Mouse (Mus musculus) forebrain, embryonic 15.5 days (tissue): ENCODE results near the gene Myo1b. TPM values are rescaled to one million over a fixed set of nuclear protein-coding genes. Genes with fewer than 3 reads are reported as not detected.

Experiments used
- ATAC-seq: fragments of 200-750 bp; cut with Nextera tagmentation; replicated peaks from 2 replicates; pipeline ENCODE4 v1.8.0; 2017; ENCODE audit warnings: mild to moderate bottlenecking, moderate TSS enrichment, moderate library complexity
- H3K27ac ChIP-seq: fragments of 300-500 bp; sonication (generic); replicated peaks from 2 replicates; pipeline ENCODE4 v1.5.1; 2015; ENCODE audit warnings: mild to moderate bottlenecking, inconsistent platforms
- H3K27me3 ChIP-seq: fragments of 300-500 bp; sonication (generic); 2 replicates; pipeline ENCODE4 v1.6.1; 2015; ENCODE audit warnings: inconsistent platforms
- H3K36me3 ChIP-seq: fragments of 300-500 bp; sonication (generic); 2 replicates; pipeline ENCODE4 v1.6.1; 2015; ENCODE audit warnings: mild to moderate bottlenecking, inconsistent platforms
- H3K4me1 ChIP-seq: fragments of 300-500 bp; sonication (generic); 2 replicates; pipeline ENCODE4 v1.6.1; 2015; ENCODE audit warnings: inconsistent platforms
- H3K4me2 ChIP-seq: fragments of 300-500 bp; sonication (generic); replicated peaks from 2 replicates; pipeline ENCODE4 v1.6.1; 2015; ENCODE audit warnings: mild to moderate bottlenecking, inconsistent platforms
- H3K4me3 ChIP-seq: fragments of 300-500 bp; sonication (generic); 2 replicates; pipeline ENCODE4 v1.5.1; 2015; ENCODE audit warnings: mild to moderate bottlenecking, inconsistent platforms
- H3K9ac ChIP-seq: fragments of 300-500 bp; sonication (generic); replicated peaks from 2 replicates; pipeline ENCODE4 v1.6.1; 2015; ENCODE audit warnings: mild to moderate bottlenecking, inconsistent platforms
- H3K9me3 ChIP-seq: fragments of 300-500 bp; sonication (generic); 2 replicates; pipeline ENCODE4 v1.6.1; 2016; ENCODE audit warnings: inconsistent platforms
- WGBS: fragments of 180-500 bp; shearing (Covaris S2); methylation state at CpG from one replicate; pipeline ENCODE4 v1.1.7; 2015; ENCODE audit warnings: mixed read lengths; 5-methylcytosine and 5-hydroxymethylcytosine counted together
- polyA plus RNA-seq: library from polyadenylated mRNA; unstranded; fragments of >200 nt; fragmentation: Nextera tagmentation; extraction: Ambion mirVana; gene quantifications from 2 replicates; pipeline ENCODE4 v1.2.1, GENCODE M21; 2015

The Myo1b gene
- polyA plus RNA-seq, 1 experiment from 2014 or later = 86.4 TPM

DNA sequence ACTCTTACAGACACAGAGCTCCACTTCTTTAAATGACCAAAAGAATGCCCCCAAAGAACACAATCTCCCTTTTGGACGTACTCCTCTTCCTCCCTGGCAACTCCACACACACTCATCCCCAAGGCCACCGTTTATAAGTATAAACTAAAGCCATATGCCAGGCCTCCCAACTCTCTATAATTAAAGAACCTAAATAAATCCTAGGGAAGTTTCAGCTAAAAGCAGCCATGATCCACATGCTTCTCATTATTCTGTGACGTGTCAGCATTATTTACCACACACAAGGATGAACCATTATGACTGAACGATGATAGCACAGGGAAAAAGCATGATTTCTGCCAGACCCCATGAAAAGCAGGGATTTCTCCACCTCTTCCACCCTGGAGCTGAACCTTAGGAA, 78.6 kb downstream of the Myo1b start:
- ATAC-seq = no peak
- H3K9me3 ChIP-seq = no peaks in the 10 kb centered on the region
- no peak overlapping the region for H3K4me3 ChIP-seq
- no peak overlapping the region for H3K9ac ChIP-seq
- no peak overlapping the region for H3K4me2 ChIP-seq
- 61% methylated on average over 4 of the region's 4 CpGs for WGBS
- H3K36me3 ChIP-seq = peaks cover 3% of the 10 kb centered on the region; the same call in 1 of the 2 replicates
- H3K27ac ChIP-seq = no peak overlapping the region
- H3K27me3 ChIP-seq = no peaks in the 10 kb centered on the region
- peaks cover 22% of the 10 kb centered on the region for H3K4me1 ChIP-seq

DNA sequence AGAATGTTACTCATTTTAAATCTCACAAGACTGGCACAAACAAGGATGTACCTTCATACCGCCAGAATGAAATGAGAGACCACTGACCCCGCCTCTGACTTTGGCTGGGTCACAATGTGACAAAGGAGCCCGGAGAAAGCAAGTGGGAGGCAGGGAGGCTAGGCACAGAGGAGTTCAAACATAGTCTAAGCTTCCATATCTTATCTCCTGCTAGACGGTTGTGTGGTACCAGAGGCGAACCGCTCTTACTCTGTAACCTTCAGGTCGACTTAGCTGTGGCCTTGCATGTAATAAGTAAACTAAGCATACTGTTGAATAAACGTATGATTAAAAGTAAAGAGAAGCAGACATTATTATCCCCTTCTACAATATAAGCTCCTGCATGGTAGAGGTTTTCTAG, 80.1 kb downstream of the Myo1b start:
- Histone ChIP-seq H3K4me2 (no peak overlapping the region), H3K36me3 (peaks cover 3% of the 10 kb centered on the region; the same call in 1 of the 2 replicates), H3K27ac (no peak overlapping the region), H3K9ac (no peak overlapping the region), H3K4me1 (peaks cover 22% of the 10 kb centered on the region), H3K4me3 (no peak overlapping the region), H3K27me3 (no peaks in the 10 kb centered on the region), H3K9me3 (no peaks in the 10 kb centered on the region)
- 72% methylated on average over 8 of the region's 8 CpGs for WGBS
- ATAC-seq = no peak

DNA sequence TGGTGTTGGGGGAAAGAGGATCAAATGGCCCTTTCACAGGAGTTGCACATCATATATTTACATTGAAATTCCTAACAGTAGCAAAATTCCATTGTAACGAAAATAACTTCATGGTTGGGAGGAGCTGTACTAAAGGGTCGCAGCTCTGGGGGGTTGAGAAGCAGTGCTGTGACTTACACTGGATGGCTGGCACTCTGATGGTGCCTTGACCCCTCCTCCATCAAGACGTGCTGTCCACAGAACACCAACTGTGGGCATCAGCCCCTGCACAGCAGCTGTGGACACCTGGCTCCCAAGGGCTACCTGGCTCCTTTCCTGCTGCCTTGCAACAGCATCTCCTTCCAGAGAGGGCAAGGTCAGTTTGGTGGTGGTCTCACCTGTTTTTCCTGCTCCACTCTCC, 81.8 kb downstream of the Myo1b start:
- peaks cover 3% of the 10 kb centered on the region; the same call in 1 of the 2 replicates for H3K36me3 ChIP-seq
- 83% methylated on average over 3 of the region's 3 CpGs for WGBS
- no peak overlapping the region for H3K27ac ChIP-seq
- H3K4me3 ChIP-seq = no peak overlapping the region
- H3K4me2 ChIP-seq = no peak overlapping the region
- H3K4me1 ChIP-seq = peaks cover 22% of the 10 kb centered on the region
- no peak overlapping the region for H3K9ac ChIP-seq
- H3K27me3 ChIP-seq = no peaks in the 10 kb centered on the region
- no peak for ATAC-seq
- H3K9me3 ChIP-seq = no peaks in the 10 kb centered on the region

DNA sequence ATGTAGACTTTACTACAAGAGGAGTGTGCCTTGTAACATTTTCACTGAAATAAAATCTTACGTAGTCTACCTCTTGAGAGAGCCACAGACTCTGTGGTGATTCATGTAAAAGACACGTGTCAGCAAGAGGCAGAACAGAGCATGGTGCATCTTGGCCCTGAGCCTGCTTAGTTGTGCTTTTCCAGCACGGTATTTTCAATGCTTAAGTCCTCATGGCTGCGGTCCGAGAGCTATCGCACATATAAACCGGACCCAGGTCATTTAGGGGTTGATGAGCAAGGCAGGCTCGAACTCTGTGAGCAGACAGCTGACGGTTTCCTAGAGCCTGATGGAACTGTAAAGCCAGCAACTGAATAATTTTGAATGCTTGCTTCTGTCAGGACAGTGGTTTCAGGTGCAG, 86.5 kb downstream of the Myo1b start:
- Histone ChIP-seq H3K4me3 (no peak overlapping the region), H3K4me1 (no peaks in the 10 kb centered on the region), H3K4me2 (no peak overlapping the region), H3K9me3 (no peaks in the 10 kb centered on the region), H3K27ac (no peak overlapping the region), H3K36me3 (peaks cover 3% of the 10 kb centered on the region; the same call in 1 of the 2 replicates), H3K9ac (no peak overlapping the region), H3K27me3 (no peaks in the 10 kb centered on the region)
- 85% methylated on average over 9 of the region's 9 CpGs for WGBS
- ATAC-seq = no peak

DNA sequence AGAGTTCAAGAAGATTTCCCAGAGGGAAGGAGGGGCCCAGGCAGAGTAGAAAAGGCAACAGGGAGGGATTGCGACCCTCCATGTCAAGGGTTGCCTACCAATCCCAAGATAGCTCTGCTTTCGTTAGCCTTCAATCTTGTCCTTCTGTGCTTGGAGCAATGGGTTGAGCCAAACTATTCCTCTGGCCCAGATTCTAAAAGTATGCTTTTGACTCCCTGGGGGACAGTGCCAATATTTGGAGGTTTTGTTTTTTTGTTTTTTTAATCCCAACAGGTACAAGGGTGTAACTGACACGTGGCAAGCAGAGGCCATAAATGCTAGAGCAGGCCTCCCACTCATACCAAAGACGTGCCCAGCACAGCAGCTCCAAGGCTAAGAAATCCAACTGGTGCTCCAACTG, 93.3 kb downstream of the Myo1b start:
- no peak for ATAC-seq
- H3K27ac ChIP-seq = no peak overlapping the region
- 79% methylated on average over 4 of the region's 4 CpGs for WGBS

DNA sequence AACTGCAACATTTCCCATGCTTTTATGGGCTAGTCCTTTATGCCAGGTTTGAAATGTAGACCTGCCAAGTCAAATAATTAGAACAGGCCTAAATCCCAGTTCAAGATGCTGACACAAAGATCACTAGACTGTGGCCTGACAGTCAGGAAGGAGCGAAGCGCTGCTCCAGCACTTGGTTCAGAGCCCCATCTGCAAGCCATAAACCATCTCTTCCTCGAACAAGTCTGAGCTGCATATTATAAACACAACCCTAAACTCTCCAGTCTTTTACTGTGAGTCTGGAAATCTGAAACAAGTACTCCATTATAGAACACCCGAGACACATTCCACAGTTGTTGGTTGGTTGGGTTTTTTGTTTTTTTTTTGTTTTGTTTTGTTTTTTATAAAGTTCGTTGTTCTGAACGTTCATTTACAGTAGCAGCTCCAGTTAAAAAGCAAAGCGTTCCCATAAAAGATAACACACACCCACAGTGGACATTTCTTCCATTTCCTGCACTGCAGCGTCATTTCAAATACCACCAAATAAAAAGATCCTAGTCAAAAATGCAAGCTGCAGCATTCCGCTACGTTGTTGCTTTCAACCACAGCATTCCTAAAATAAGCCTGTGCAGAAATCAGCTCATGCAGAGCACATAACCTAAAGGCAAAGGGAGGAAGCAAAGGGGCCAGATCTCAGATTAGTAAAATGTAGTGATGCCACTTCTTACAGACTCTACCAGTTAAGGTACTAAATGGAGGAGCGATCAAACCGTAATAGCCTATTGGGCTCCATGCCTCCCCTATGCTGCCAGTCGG, 94.0 kb downstream of the Myo1b start:
- no peak overlapping the region for H3K9ac ChIP-seq
- H3K4me2 ChIP-seq = no peak overlapping the region
- no peak for ATAC-seq
- no peaks in the 10 kb centered on the region for H3K4me1 ChIP-seq
- no peak overlapping the region for H3K27ac ChIP-seq
- no peak overlapping the region for H3K4me3 ChIP-seq
- no peaks in the 10 kb centered on the region for H3K27me3 ChIP-seq
- H3K9me3 ChIP-seq = no peaks in the 10 kb centered on the region
- 84% methylated on average over 13 of the region's 13 CpGs for WGBS
- H3K36me3 ChIP-seq = no peaks in the 10 kb centered on the region

More for the DNA sequence above, 93.3 kb downstream of the Myo1b start:
- H3K4me1 ChIP-seq = no peaks in the 10 kb centered on the region
- H3K4me3 ChIP-seq = no peak overlapping the region
- H3K27me3 ChIP-seq = no peaks in the 10 kb centered on the region
- H3K4me2 ChIP-seq = no peak overlapping the region
- no peaks in the 10 kb centered on the region for H3K9me3 ChIP-seq
- H3K9ac ChIP-seq = no peak overlapping the region
- no peaks in the 10 kb centered on the region for H3K36me3 ChIP-seq

DNA sequence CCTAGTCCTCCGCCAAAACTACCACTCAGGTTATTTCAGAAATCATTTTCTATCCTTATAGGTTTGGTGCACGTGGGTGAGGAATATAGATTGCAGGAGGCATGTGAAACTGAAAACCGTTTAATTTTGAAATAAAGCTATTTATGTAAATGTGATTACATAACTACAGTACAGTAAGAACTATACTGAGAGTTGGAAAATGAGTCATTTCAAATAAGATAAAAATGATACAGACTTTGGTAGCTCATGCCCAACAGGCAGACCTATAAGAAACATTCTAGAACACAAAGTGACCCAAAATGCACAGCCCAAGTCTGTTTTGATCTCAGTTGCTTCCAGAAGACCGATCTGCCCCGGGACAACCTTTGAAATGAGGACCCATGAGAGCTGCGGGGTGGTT, 95.4 kb downstream of the Myo1b start:
- Histone ChIP-seq H3K4me2 (no peak overlapping the region), H3K4me3 (no peak overlapping the region), H3K27ac (no peak overlapping the region), H3K9ac (no peak overlapping the region), H3K27me3 (no peaks in the 10 kb centered on the region), H3K9me3 (no peaks in the 10 kb centered on the region), H3K36me3 (no peaks in the 10 kb centered on the region), H3K4me1 (no peaks in the 10 kb centered on the region)
- WGBS = 92% methylated on average over 6 of the region's 6 CpGs
- ATAC-seq = no peak

DNA sequence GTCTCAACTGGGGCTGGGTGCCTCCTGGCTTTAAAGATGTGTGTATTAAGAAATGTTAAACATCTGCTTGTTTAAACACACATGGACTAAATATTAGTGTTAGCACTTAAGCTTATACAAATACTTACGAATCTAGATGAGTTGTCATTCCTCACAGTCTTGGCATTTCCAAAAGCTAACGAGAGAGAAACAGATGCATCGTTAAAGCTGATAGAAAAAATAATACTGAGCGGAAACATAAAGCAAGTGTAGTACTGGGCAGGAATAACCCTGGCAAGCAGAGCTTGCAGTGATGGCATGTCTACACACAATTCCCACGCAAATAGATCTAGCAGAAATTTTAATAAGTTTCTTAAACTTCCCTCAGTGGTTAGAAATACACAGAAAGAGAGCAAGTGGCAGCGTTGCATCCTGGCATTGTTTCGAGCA, 95.8 kb downstream of the Myo1b start:
- Histone ChIP-seq H3K4me3 (no peak overlapping the region), H3K36me3 (no peaks in the 10 kb centered on the region), H3K4me1 (no peaks in the 10 kb centered on the region), H3K27me3 (no peaks in the 10 kb centered on the region), H3K9me3 (no peaks in the 10 kb centered on the region), H3K27ac (no peak overlapping the region), H3K4me2 (no peak overlapping the region), H3K9ac (no peak overlapping the region)
- 56% methylated on average over 7 of the region's 7 CpGs for WGBS
- no peak for ATAC-seq

DNA sequence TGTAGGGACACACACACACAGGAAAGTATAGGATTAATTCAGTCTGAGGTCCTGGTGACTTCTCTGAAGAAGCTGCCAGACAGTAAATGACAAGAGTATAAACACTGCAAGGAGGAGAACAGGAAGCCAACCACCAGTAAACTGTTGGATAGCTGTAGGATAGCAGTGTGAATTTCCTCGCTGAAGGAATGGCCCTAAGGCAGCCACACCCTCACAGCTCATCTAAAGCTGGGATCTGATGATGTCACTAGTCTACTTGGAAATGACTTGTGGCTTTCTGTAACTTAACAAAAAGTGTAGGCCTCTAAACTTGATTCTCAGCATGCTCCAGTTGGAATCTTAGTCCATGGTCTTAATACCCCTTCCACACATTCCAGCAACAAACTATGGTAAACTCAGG, 100.2 kb downstream of the Myo1b start:
- Histone ChIP-seq H3K4me2 (no peak overlapping the region), H3K36me3 (no peaks in the 10 kb centered on the region), H3K27ac (no peak overlapping the region), H3K4me3 (no peak overlapping the region), H3K9ac (no peak overlapping the region), H3K27me3 (no peaks in the 10 kb centered on the region), H3K4me1 (no peaks in the 10 kb centered on the region), H3K9me3 (no peaks in the 10 kb centered on the region)
- no peak for ATAC-seq
- WGBS = 76% methylated on average over 1 of the region's 1 CpGs

DNA sequence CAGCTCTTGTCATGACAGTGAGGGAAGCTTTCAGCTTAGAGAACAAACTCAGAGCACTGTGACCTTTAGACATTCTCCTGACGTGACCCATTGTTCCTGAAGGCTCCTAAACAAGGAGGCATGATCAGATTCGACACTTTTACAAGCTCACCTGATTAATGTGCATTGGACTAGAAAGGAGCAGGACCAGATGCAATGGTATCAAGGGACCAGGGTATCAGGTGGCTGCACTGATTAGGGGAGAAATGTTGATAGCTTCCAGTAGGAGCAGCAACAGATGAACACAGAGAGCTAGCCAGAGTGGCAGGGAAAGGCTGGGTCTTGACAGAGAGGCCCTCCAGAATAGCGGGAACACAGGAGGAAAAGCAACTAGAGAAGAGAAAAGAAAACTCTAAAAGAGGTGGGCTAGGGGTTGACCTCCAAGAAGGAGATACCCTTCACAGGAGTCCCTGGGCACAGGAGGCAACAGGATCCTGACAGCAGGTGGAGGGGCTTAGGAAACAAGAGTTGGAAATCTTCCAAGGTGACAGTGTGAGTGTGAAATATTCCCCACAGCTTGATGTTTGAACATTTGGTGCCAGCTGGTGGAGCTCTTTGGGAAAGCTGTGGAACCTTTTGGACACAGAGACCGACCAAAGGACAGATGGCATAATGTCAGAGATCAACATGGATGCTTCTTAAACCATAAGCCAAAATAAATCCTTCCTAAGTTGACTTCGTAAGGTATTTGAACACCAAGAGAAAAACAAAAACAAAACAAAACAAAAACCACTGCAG, 100.8 kb downstream of the Myo1b start:
- no peak overlapping the region for H3K4me2 ChIP-seq
- no peak overlapping the region for H3K9ac ChIP-seq
- ATAC-seq = no peak
- no peak overlapping the region for H3K27ac ChIP-seq
- WGBS = 67% methylated on average over 5 of the region's 5 CpGs
- H3K27me3 ChIP-seq = no peaks in the 10 kb centered on the region
- H3K36me3 ChIP-seq = no peaks in the 10 kb centered on the region
- no peaks in the 10 kb centered on the region for H3K4me1 ChIP-seq
- no peak overlapping the region for H3K4me3 ChIP-seq
- H3K9me3 ChIP-seq = no peaks in the 10 kb centered on the region

DNA sequence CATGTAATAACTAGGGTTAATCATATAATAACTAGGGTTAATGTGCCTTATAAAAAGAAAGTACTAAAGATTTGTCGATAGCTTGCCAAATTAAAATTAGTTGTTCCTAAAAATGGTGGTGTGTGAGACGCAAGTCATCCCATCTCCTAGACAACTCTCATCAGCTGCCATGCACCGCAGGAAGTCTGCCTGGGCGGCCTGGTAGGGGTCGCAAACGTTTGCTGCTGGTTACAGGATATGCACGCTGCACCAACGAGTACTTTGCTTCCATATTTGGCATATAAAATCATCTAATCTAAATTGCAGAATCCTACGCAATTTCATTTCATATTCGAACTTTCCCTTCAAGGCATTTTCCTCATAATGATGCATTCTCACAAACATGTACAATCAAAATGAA, 107.0 kb downstream of the Myo1b start:
- H3K9me3 ChIP-seq = no peaks in the 10 kb centered on the region
- H3K4me2 ChIP-seq = no peak overlapping the region
- H3K27ac ChIP-seq = no peak overlapping the region
- ATAC-seq = no peak
- H3K4me3 ChIP-seq = no peak overlapping the region
- H3K36me3 ChIP-seq = no peaks in the 10 kb centered on the region
- H3K4me1 ChIP-seq = peaks cover 9% of the 10 kb centered on the region
- no peak overlapping the region for H3K9ac ChIP-seq
- H3K27me3 ChIP-seq = no peaks in the 10 kb centered on the region
- WGBS = 83% methylated on average over 10 of the region's 10 CpGs

DNA sequence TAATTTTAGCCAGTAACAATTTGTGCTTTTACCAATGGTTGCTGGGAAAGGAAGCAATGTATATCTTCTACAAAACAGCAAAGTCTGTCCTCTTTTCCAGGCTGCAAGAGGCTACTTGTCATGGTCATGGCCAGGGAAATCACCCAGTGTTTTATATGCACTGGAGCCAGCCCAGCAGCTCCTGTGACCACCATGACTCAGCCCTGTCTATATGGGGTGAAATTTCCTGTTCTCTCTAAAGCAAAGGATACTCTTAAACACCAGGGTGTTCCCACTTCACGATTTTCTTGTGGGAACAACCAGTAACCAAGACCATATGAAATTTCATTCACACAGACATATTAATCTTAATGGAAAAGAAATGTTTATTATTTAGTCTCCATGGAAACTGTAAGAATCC, 107.6 kb downstream of the Myo1b start:
- H3K36me3 ChIP-seq = no peaks in the 10 kb centered on the region
- H3K4me2 ChIP-seq = no peak overlapping the region
- no peak overlapping the region for H3K9ac ChIP-seq
- H3K27ac ChIP-seq = no peak overlapping the region
- no peak overlapping the region for H3K4me3 ChIP-seq
- peaks cover 9% of the 10 kb centered on the region for H3K4me1 ChIP-seq
- 92% methylated on average over 1 of the region's 1 CpGs for WGBS
- H3K9me3 ChIP-seq = no peaks in the 10 kb centered on the region
- no peak for ATAC-seq
- H3K27me3 ChIP-seq = no peaks in the 10 kb centered on the region
